Mouse (Mus musculus) thymus, postnatal 0 days (tissue): ENCODE measurements around the gene Zfp618. TPM values are rescaled to one million over a fixed set of nuclear protein-coding genes. Genes with fewer than 3 reads are reported as not detected.
A peak's percentile ranks its signal among the peaks of the same experiment; 100 is the strongest.

ENCODE experiments used
- DNase-seq: peaks from one replicate; pipeline ENCODE4 v3.0.0-alpha.2; 2015; ENCODE audit warnings: low spot score
- polyA plus RNA-seq: library from polyadenylated mRNA; unstranded; fragments of >200 nt; fragmentation: Nextera tagmentation; extraction: Ambion mirVana; gene quantifications from 2 replicates; pipeline ENCODE4 v1.2.1, GENCODE M21; 2015

Zfp618 gene
- polyA plus RNA-seq, 1 experiment from 2014 or later = 1.7 TPM

DNA sequence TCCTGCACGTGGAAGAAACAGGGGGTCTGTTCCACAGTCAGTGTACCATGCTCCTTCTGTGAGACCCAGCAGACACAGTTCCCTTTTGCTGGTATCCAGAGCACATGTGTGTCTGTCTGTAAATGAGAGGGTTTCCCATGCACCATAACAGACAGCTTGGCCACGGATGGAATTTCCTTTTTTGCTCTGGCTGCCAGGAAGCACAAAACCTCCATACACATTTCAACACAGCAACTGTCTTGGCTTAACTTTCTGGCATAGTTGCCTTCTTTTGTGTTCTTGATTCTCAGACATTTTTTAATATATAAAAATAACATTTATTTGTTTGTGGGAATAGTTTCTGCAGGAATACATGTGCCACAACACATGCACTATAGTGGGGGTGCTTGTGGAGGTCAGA lies 190.2 kb downstream of the Zfp618 start:
- DNase-seq = no peak

DNA sequence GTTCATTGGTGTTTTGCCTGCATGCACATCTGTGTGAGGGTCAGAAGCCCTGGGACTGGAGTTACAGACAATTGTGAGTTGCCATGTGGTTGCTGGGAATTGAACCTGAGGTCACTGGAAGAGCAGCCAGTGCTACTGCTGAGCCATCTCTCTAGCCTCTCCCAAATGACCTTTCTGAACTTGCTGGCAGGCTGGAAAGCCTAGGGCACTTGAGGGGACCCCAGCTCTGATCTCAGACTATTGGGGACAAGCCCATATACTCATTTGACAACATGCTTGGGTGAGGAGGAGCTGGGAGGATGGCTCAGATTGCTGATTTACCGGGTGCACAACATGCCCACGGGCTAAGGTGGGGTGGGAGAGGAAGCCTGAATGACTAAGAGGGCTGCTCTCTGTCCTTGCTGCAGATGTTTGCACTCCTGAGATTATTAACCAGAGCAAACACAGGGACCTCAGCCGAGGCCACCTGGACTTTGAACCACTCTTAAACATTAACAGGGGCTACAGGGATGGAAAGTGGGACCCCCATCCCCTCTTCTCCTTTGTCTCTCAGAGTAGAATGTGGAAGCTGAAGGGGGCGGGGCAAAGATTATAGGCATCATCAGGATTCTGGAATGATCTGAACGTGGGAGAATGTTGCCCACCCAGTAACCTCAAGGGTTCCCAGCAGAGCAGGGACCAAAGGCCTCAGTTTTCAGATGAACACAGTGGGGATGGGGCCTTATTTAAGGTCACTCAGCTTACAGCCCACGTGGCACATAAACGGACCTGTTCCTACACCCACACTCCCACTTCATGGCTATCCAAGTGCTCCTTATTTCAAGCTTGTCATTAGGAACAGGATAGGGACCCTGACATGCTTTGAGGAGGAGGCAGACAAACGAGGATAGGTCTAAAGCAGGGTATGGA lies 191.6 kb downstream of the Zfp618 start:
- no peak for DNase-seq

DNA sequence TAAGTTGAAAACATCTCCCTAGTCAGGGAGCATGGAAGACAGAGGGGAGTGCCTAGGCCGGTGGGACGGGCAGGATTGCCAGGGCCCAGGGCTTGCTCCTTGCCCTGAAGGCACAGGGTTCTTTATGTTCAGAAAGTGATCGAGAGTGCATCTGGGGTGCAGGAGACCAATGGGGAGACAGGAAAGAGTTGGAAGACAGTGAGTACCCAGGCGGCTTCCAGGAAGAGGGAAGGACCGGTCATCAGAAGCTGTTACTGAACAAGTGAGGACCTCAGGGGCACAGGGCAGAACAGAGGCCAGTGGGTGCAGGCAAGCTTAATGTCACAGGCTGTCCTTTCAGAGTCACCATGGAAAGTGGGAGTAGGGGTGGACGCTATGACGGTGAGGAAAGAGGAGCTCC lies 192.8 kb downstream of the Zfp618 start:
- no peak for DNase-seq

DNA sequence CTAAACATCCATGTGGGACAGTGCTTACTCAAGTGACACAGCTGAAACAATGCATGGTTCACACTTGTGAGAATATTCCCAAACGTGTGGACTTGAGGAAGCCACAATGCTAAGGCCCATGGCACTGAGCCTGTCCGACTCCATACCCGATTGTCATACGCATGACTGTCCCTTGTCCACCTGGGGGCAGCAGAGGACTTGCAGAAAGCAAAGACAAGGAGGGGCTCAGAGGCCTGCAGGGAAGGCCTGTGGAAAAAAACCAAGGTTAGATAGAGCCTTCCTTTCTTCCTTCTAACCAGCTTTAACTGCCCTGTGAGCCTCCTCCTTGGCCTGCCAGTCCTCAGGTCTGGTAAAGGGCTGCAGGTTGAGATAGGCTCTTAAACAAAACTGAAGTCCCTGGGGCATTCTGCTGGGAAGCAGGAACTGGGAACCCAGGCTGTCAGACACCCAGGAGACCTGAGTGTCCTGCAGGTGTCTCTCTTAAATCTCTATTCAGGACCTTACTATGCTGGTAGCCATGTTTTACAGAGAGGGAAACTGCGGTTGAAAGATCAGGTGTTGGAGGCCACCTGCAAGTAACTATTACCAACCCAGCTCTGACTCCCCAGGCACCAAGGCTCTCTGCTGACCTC lies 193.7 kb downstream of the Zfp618 start:
- DNase-seq = peak; percentile 70

DNA sequence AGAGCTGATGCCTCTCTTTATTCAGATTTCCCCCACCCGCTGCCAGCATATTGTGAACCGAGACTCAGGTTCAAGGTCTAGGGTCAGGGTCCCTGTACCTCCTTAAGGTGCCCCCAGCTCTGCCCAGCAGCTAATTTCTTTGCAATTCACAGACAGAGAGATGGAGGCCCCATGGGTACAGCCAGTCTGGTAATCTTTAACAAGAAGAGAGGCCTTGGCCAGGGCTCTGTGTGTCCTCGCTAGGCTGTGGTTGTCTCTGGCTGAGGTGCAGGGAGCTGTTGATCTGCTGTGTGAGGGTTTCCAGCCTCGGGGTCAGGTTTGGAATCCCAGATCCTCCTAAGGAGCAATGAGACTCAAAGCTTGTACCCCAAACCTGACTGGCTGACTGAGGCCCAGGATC lies 200.3 kb downstream of the Zfp618 start:
- no peak for DNase-seq

DNA sequence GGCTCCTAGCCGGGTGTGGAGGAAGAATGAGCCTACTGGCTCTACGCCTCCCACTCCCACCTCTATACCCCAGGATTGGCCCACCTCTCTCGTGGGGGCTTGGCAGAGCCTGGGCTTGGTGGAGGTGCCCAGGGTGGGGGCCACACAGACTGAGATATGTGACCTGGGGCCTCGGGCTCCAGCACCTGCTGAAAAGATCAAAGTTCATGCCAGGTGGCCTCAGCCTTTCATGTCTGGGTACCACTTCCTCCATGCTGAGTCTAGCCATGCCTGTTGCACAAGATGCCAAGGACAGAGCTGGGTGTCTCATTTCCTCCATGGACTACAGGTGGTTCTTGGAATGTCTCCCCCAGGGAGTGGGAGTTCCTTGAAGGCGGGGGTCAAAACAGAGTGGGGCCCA lies 200.9 kb downstream of the Zfp618 start:
- peak; percentile 33 for DNase-seq

DNA sequence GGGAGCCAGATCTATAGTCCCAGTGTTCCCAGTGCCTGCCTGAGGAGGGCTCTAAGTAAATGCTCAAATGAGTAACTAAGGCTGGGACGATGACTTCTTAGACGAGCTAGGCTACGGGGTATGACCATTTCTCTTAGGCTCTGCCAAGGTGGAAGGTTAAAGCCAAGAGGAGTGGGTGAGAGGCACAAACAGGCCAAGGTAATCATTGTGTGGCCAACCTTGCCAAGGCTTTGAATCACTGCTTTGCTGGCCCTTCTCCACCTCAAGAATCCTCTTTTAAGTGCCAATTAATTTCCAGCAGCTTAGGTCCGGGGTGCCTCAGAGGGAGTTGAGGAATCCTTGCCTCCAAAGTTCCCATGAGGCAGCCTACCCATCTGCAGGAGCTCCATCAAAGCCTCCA lies 204.7 kb downstream of the Zfp618 start:
- no peak for DNase-seq

DNA sequence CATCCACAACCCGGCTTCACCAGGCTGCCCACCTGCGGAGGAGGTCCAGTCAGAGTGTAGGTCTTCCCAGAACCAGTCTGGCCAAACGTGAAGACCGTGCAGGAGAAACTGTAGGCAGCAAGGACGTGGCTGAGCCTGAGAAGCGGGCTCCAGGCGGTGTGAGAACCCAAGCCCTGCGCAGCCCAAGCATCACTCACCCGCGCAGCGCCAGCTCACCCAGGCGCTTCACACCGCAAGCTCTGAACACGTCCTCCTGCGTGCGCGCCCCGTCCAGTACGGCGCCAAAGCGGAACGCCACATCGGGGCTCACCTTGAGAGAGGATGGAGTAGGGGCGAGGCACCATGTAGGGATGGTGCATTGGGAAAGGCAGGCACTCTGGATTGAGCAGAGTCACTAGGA lies 205.7 kb downstream of the Zfp618 start:
- no peak for DNase-seq

DNA sequence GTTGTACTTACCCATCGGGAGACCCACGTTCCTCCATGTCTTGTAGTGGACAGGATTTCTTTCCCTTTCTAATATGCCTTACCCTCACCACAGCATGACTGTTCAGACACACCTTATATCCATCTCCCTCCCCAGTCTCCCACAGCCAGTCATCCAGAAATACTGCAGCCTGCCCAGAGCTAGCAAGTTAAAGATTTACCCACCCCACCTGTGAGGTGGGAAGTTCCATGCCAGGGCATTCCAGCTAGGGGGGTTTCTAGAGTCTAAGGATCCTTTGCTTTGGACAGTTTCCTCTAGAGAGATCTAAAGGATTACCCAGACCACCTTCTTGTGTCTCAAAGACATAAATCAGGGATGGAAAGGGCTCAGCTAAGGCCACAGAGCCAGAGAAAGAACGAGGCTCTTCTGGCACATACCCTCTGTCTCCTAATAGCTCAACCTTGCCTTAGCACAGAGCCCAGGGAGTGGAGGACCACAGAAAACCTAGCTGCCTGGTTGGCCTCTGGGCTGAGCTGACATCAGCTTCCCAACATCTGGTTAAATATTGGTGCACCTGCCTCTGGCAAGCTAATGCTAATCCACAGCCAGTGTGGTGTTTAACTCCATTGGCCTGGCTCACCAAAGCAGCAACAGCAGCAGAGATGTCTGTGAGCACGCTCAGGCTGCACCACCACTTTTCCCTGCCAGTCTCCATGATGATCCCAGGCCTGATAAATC lies 206.8 kb downstream of the Zfp618 start, which contains the start of gene Kif12:
Gene Kif12 (minus strand): TSS at position 163 of the 717 bp plus-strand sequence.
- no peak for DNase-seq

DNA sequence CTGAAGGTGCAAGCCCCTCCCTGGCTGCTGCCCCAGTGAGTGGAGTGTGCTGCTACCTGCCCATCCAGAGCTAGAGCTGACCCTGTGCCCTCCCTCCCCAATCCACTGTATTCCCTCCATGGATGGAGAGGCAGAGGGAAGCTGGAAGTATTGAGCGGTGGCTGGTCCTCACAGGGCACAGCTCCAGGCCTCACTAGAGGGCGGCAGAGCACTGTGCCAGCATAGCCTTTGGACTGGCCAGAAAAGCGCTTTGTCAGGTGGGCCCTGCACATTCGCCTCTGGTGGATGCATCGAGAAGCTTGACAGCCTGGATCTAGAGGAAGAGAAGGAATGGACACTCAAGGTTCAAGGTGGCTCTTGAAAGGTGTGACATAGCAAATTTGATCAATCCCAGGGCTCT lies 216.2 kb downstream of the Zfp618 start:
- DNase-seq = peak; percentile 14

DNA sequence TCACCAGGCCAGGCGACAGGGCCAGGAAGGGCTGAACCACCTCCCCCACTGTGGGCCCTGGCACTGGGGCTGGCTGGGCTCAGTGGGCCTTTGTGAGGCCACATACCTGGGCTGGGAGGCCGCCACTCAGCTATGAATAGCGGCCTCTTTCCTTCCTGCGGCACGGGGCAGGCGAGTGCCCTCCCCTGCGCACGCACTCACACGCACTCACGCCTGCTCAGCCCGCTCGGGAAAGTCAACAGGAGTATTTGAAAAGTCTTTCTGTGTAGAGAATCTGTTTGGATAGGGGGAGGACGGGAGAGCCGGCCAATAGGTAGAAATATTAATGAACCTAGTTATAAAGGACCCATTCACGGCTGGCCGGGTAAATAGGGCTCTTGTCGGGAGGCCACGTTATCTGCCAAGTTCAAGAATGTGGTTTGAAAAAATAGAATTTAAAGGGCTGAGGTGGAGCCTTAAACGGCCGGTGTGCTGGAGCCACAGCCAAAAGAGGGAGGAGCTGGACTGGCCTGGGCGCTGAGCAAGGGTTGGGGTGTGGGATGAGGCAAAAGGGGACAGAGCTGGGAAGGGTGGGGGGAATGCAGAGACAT lies 221.0 kb downstream of the Zfp618 start:
- no peak for DNase-seq

Other genes with a start within 250 kb of the Zfp618 start
- 0.31 and 0.85 TPM in 2 replicates for gene Ambp, start 189.2 kb downstream of the Zfp618 start, polyA plus RNA-seq
- gene Kif12, start 206.6 kb downstream of the Zfp618 start, polyA plus RNA-seq = 0.19 and 0.26 TPM in 2 replicates
- gene Col27a1, start 248.4 kb downstream of the Zfp618 start, polyA plus RNA-seq = 1.8 and 1.9 TPM in 2 replicates